Mouse (Mus musculus) testis, adult 2 months (tissue): ENCODE results near the gene Pak4.

Experiments
- CTCF ChIP-seq: fragments of 200-500 bp; IDR thresholded peaks from 2 replicates; pipeline ENCODE4 v1.5.1; 2012; ENCODE audit warnings: low read depth, mild to moderate bottlenecking, inconsistent platforms, low read length, moderate library complexity; ENCODE audit not compliant: control insufficient read depth, insufficient read depth, insufficient replicate concordance
- POLR2A ChIP-seq: fragments of 200-500 bp; IDR thresholded peaks from 2 replicates; pipeline ENCODE4 v1.6.1; 2012; ENCODE audit warnings: low read depth, mild to moderate bottlenecking, inconsistent platforms, low read length, moderate library complexity; ENCODE audit not compliant: control insufficient read depth

- TF ChIP-seq CTCF = no peak
- no peak for TF ChIP-seq POLR2A
These were observed 21.6 kb downstream of the Pak4 start for GRCm38 (mm10) chr7:28576271-28576914.
